Mouse (Mus musculus) adipose tissue, adult 10 weeks (tissue): ENCODE data around the gene Mllt6. TPM values are rescaled to one million over a fixed set of nuclear protein-coding genes. Genes with fewer than 3 reads are reported as not detected.

Experiments
- polyA plus RNA-seq: library from polyadenylated mRNA; stranded (reverse); fragments of 350-450 nt; fragmentation: Illumina TruSeq; extraction: RNeasy Lipid Tissue Mini Kit (QIAGEN cat#74804); gene quantifications from one replicate; pipeline ENCODE4 v1.2.3, GENCODE M21; 2014; ENCODE audit warnings: low read depth, low replicate concordance

Gene Mllt6
- polyA plus RNA-seq, result 25.1 TPM

GRCm38 (mm10) chr11:97662893-97663527 is at the start of gene Mllt6:
Gene Mllt6, plus strand, starts transcription at chr11:97663414.

GRCm38 (mm10) chr11:97629576-97629975 is 33.6 kb upstream of the Mllt6 start, which contains the start of gene Epop:
Gene Epop, minus strand, starts transcription at chr11:97629702.

GRCm38 (mm10) chr11:97685613-97686321 is 22.6 kb downstream of the Mllt6 start, which contains the start of gene Cisd3:
Gene Cisd3, plus strand, starts transcription at chr11:97685826.

GRCm38 (mm10) chr11:97700003-97700745 is 37.0 kb downstream of the Mllt6 start, which contains the start of gene Pcgf2:
Gene Pcgf2, minus strand, starts transcription at chr11:97700497.

GRCm38 (mm10) chr11:97703039-97703826 is 40.0 kb downstream of the Mllt6 start, which contains the start of gene Psmb3:
Gene Psmb3, plus strand, starts transcription at chr11:97703399.

Other genes with a start within 250 kb of the Mllt6 start
- gene Arhgap23, start 247.9 kb upstream of the Mllt6 start, polyA plus RNA-seq, result 14.1 TPM
- 0.29 TPM for gene 4933428G20Rik, start 163.1 kb upstream of the Mllt6 start, polyA plus RNA-seq
- 2.1 TPM for gene Srcin1, start 87.2 kb upstream of the Mllt6 start, polyA plus RNA-seq
- 0.50 TPM for gene Epop, start 33.7 kb upstream of the Mllt6 start, polyA plus RNA-seq
- 43.3 TPM for gene Cisd3, start 22.4 kb downstream of the Mllt6 start, polyA plus RNA-seq
- 29.3 TPM for gene Pcgf2, start 37.1 kb downstream of the Mllt6 start, polyA plus RNA-seq
- 187 TPM for gene Psmb3, start 40.0 kb downstream of the Mllt6 start, polyA plus RNA-seq
- 19.7 TPM for gene Pip4k2b, start 81.3 kb downstream of the Mllt6 start, polyA plus RNA-seq
- gene Cwc25, start 103.1 kb downstream of the Mllt6 start, polyA plus RNA-seq, result 12.4 TPM
- 1.6 TPM for gene 1700001P01Rik, start 112.5 kb downstream of the Mllt6 start, polyA plus RNA-seq
- gene Rpl23, start 119.0 kb downstream of the Mllt6 start, polyA plus RNA-seq, result 980 TPM
- gene Lasp1, start 135.6 kb downstream of the Mllt6 start, polyA plus RNA-seq, result 107 TPM
- 2.3 TPM for gene B230217C12Rik, start 177.4 kb downstream of the Mllt6 start, polyA plus RNA-seq
- gene Fbxo47, start 220.7 kb downstream of the Mllt6 start, polyA plus RNA-seq, result 0.99 TPM